Mouse (Mus musculus) kidney, embryonic 14.5 days (tissue): ENCODE data around the gene Rap1a. TPM values are rescaled to one million over a fixed set of nuclear protein-coding genes. Genes with fewer than 3 reads are reported as not detected.

Source experiments
- ATAC-seq: fragments of 200-750 bp; cut with Nextera tagmentation; 2 replicates; pipeline ENCODE4 v1.8.0; 2017; ENCODE audit warnings: moderate number of reproducible peaks, mild to moderate bottlenecking, moderate TSS enrichment, moderate library complexity; ENCODE audit not compliant: low FRiP score, low TSS enrichment
- H3K27ac ChIP-seq: fragments of 300-500 bp; sonication (generic); 2 replicates; pipeline ENCODE4 v1.5.1; 2014; ENCODE audit warnings: low read depth, mild to moderate bottlenecking, low read length, moderate library complexity, mixed read lengths
- H3K27me3 ChIP-seq: fragments of 300-500 bp; sonication (generic); 2 replicates; pipeline ENCODE4 v1.6.1; 2014; ENCODE audit warnings: mild to moderate bottlenecking, low read length; ENCODE audit not compliant: control insufficient read depth, insufficient read depth
- H3K36me3 ChIP-seq: fragments of 300-500 bp; sonication (generic); 2 replicates; pipeline ENCODE4 v1.6.1; 2014; ENCODE audit warnings: low read length, mixed read lengths; ENCODE audit not compliant: control insufficient read depth, insufficient read depth
- H3K4me1 ChIP-seq: fragments of 300-500 bp; sonication (generic); 2 replicates; pipeline ENCODE4 v1.6.1; 2014; ENCODE audit warnings: low read length, mixed read lengths; ENCODE audit not compliant: control insufficient read depth, insufficient read depth
- H3K4me2 ChIP-seq: fragments of 300-500 bp; sonication (generic); replicated peaks from 2 replicates; pipeline ENCODE4 v1.6.1; 2014; ENCODE audit warnings: low read depth, mild to moderate bottlenecking, low read length
- H3K4me3 ChIP-seq: fragments of 300-500 bp; sonication (generic); 2 replicates; pipeline ENCODE4 v1.5.1; 2014; ENCODE audit warnings: mild to moderate bottlenecking, low read length
- H3K9ac ChIP-seq: fragments of 300-500 bp; sonication (generic); 2 replicates; pipeline ENCODE4 v1.6.1; 2014; ENCODE audit warnings: low read depth, mild to moderate bottlenecking, low read length, moderate library complexity
- H3K9me3 ChIP-seq: fragments of 300-500 bp; sonication (generic); 2 replicates; pipeline ENCODE4 v1.6.1; 2016; ENCODE audit warnings: low read length; ENCODE audit not compliant: control insufficient read depth
- WGBS: fragments of 180-500 bp; shearing (Covaris S2); extraction: QIAGEN DNeasy Blood & Tissue Kit; methylation state at CpG from one replicate; pipeline ENCODE4 v1.1.7; 2014; 5-methylcytosine and 5-hydroxymethylcytosine counted together
- polyA plus RNA-seq: library from polyadenylated mRNA; unstranded; fragments of >200 nt; fragmentation: Nextera tagmentation; extraction: Ambion mirVana; gene quantifications from 2 replicates; pipeline ENCODE4 v1.2.1, GENCODE M21; 2014

Rap1a gene
- 89.0 and 141 TPM in 2 replicates for polyA plus RNA-seq

- Histone ChIP-seq H3K36me3 (no peaks in the 10 kb centered on the region), H3K9me3 (no peaks in the 10 kb centered on the region), H3K4me1 (peaks cover 24% of the 10 kb centered on the region; the same call in 1 of the 2 replicates), H3K9ac (peak within 1 kb of the TSS; percentile 89), H3K27me3 (no peaks in the 10 kb centered on the region), H3K27ac (peak within 1 kb of the TSS; percentile 80), H3K4me3 (peak within 1 kb of the TSS; percentile 81), H3K4me2 (peak within 1 kb of the TSS; percentile 82)
- ATAC-seq, result peak; percentile 94
- 20% methylated on average over 45 of the region's 50 CpGs for WGBS
Measured at GRCm38 (mm10) chr3:105801191-105802166, at the start of gene Rap1a. Gene Rap1a (minus strand): TSS chr3:105801336.

- no peak overlapping the region for H3K9ac ChIP-seq
- H3K4me2 ChIP-seq, result no peak overlapping the region
- no peak for ATAC-seq
- no peaks in the 10 kb centered on the region for H3K27me3 ChIP-seq
- H3K4me1 ChIP-seq, result no peaks in the 10 kb centered on the region
- no peak overlapping the region for H3K27ac ChIP-seq
- no peak overlapping the region for H3K4me3 ChIP-seq
- no peaks in the 10 kb centered on the region for H3K9me3 ChIP-seq
- WGBS, result 72% methylated on average over 7 of the region's 7 CpGs
- no peaks in the 10 kb centered on the region for H3K36me3 ChIP-seq
Measured at GRCm38 (mm10) chr3:105846294-105847069, 45.3 kb upstream of the Rap1a start.

GRCm38 (mm10) chr3:105839836-105840235 lies 38.7 kb upstream of the Rap1a start:
- no peak overlapping the region for H3K4me2 ChIP-seq
- no peak overlapping the region for H3K27ac ChIP-seq
- ATAC-seq, result no peak
- H3K9me3 ChIP-seq, result no peaks in the 10 kb centered on the region
- no peak overlapping the region for H3K4me3 ChIP-seq
- no peaks in the 10 kb centered on the region for H3K27me3 ChIP-seq
- WGBS, result 93% methylated on average over 4 of the region's 4 CpGs
- no peak overlapping the region for H3K9ac ChIP-seq
- H3K4me1 ChIP-seq, result no peaks in the 10 kb centered on the region
- no peaks in the 10 kb centered on the region for H3K36me3 ChIP-seq

DNA sequence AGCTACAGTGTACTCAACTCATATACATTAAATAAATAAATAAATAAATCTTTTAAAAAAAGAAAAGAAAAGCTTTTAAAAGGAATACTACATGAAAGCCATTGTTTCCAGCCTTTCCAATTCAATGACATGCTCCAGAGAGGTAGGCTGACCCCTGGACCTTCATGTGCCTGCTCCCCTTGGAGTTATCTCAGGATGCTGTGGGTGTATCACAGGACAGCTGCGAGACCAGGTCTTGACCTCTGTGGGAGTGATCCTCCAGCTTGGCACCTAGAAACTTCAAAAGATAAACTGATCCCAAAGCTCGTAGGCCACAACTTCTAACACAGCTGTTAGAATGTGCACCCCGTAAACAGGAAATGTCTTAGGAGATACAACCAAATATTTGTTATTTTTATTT lies 37.5 kb upstream of the Rap1a start:
- 52% methylated on average over 3 of the region's 3 CpGs for WGBS
- Histone ChIP-seq H3K9ac (no peak overlapping the region), H3K27me3 (no peaks in the 10 kb centered on the region), H3K4me3 (no peak overlapping the region), H3K27ac (no peak overlapping the region), H3K36me3 (no peaks in the 10 kb centered on the region), H3K4me2 (no peak overlapping the region), H3K9me3 (no peaks in the 10 kb centered on the region), H3K4me1 (no peaks in the 10 kb centered on the region)
- no peak for ATAC-seq

DNA sequence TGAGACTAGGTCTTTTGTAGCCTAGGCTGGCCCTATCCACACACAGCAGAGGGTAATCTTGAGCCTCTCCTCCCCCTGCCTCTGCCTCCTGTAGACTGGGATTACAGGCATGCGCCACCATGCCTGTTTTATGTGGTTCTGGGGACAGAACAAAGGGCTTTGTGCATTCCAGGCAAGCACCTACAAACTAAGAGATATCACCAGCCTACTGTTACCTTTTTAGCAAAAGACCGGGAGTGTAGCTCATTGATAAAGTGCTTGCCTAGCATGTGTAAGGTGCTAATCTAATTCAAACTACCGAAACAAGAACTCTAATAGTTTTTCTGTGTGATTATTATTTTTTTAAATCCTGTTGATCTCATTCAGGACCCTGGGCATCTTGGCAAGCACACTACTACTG lies 35.7 kb upstream of the Rap1a start:
- no peaks in the 10 kb centered on the region for H3K36me3 ChIP-seq
- H3K9me3 ChIP-seq, result no peaks in the 10 kb centered on the region
- ATAC-seq, result no peak
- H3K27ac ChIP-seq, result no peak overlapping the region
- H3K9ac ChIP-seq, result no peak overlapping the region
- 88% methylated on average over 3 of the region's 3 CpGs for WGBS
- no peaks in the 10 kb centered on the region for H3K27me3 ChIP-seq
- H3K4me1 ChIP-seq, result no peaks in the 10 kb centered on the region
- no peak overlapping the region for H3K4me3 ChIP-seq
- no peak overlapping the region for H3K4me2 ChIP-seq

- WGBS, result 87% methylated on average over 3 of the region's 3 CpGs
- no peaks in the 10 kb centered on the region for H3K27me3 ChIP-seq
- H3K9me3 ChIP-seq, result no peaks in the 10 kb centered on the region
- no peak overlapping the region for H3K9ac ChIP-seq
- H3K4me3 ChIP-seq, result no peak overlapping the region
- no peak for ATAC-seq
- H3K36me3 ChIP-seq, result no peaks in the 10 kb centered on the region
- H3K4me2 ChIP-seq, result no peak overlapping the region
- no peaks in the 10 kb centered on the region for H3K4me1 ChIP-seq
- H3K27ac ChIP-seq, result no peak overlapping the region
Measured at GRCm38 (mm10) chr3:105835875-105836274, 34.7 kb upstream of the Rap1a start.

DNA sequence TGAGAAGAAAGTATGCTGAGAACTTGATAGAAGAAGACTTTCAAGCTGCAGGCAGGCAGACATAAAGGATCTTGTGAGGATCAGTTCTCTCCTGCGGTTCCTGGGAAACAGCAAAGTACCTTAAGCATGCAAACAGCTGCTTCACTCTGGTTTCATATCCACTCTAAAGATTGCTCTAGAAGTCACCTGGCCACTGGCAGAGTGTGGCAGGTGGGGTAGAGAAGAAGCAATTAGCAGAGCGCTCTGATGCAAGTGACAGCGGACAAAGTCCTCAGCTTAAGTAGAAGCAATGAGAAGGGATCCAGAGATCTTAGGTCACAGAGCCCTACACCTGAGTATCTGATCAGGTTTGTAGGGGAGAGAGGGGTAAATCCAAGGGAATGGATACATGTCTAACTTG lies 30.4 kb upstream of the Rap1a start:
- Histone ChIP-seq H3K4me1 (no peaks in the 10 kb centered on the region), H3K27me3 (no peaks in the 10 kb centered on the region), H3K36me3 (no peaks in the 10 kb centered on the region), H3K9ac (no peak overlapping the region), H3K9me3 (no peaks in the 10 kb centered on the region), H3K4me2 (no peak overlapping the region), H3K27ac (no peak overlapping the region), H3K4me3 (no peak overlapping the region)
- WGBS, result 90% methylated on average over 3 of the region's 3 CpGs
- ATAC-seq, result no peak

DNA sequence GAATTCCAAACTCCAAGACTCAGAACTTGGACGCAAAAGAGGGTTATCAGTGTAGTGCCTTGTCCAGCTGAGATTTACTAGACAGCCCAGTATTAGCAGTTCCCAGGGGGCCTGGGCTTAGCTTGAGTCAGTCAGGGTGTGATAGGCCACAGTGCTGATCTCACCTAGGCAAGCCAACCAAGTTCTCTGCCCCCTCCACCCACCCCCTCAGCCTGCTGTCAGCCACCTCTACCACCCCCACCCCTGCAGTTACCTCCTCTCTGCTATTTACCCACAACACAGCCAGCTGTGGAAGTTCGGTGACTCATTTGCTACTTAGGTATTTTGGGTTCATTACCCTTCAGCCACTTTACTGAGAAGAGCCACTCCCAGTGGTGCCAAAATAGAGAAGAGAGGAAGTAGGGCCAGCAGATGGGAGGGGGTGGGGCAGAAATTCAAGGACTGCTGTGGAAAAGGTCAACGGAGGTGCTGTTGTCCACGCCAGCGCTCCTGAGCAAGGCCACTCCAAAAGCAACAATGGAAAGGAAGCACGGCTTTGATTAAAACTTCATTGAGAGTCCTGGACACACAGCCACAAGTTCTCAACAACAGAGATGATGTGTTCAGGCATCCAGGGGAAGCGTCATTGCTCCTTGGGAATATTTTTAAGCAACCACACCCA lies 24.5 kb upstream of the Rap1a start:
- peak; percentile 66; the same call in 1 of the 2 replicates for ATAC-seq
- Histone ChIP-seq H3K36me3 (no peaks in the 10 kb centered on the region), H3K9ac (no peak overlapping the region), H3K27me3 (no peaks in the 10 kb centered on the region), H3K27ac (no peak overlapping the region), H3K9me3 (no peaks in the 10 kb centered on the region), H3K4me3 (no peak overlapping the region), H3K4me2 (no peak overlapping the region), H3K4me1 (no peaks in the 10 kb centered on the region; the same call in 1 of the 2 replicates)
- 38% methylated on average over 7 of the region's 7 CpGs for WGBS
